Mouse (Mus musculus) ES-E14 (cell line): ENCODE data around the gene Trim47. TPM values are rescaled to one million over a fixed set of nuclear protein-coding genes. Genes with fewer than 3 reads are reported as not detected.

Experiments
- DNase-seq: peaks from one replicate; pipeline ENCODE4 v3.0.0-alpha.2; 2013; ENCODE audit warnings: low read depth, low spot score
- H3K27ac ChIP-seq: 2 replicates; pipeline ENCODE4 v1.5.1; 2012; ENCODE audit warnings: low read depth, mild to moderate bottlenecking, low read length, moderate library complexity, mixed read lengths; ENCODE audit not compliant: poor library complexity, insufficient read depth, severe bottlenecking
- H3K36me3 ChIP-seq: 2 replicates; pipeline ENCODE4 v1.6.1; 2012; ENCODE audit warnings: mild to moderate bottlenecking, low read length, moderate library complexity, mixed read lengths; ENCODE audit not compliant: control insufficient read depth, poor library complexity, insufficient read depth, severe bottlenecking
- H3K4me1 ChIP-seq, 2 experiments: fragments of 150-350 bp in 1 of 2; sonication (generic) in 1 of 2; 2 replicates each; pipeline ENCODE4 v1.6.1; 2012; ENCODE audit warnings: low read length in 2 of 2, mild to moderate bottlenecking in 1 of 2, mixed read lengths in 1 of 2; ENCODE audit not compliant: control insufficient read depth in 2 of 2, insufficient read depth in 2 of 2, poor library complexity in 1 of 2
- H3K4me3 ChIP-seq, 2 experiments: fragments of 150-350 bp in 1 of 2; sonication (generic) in 1 of 2; 2 replicates each; pipeline ENCODE4 v1.5.1; 2012; ENCODE audit warnings: low read length in 2 of 2, low read depth in 1 of 2, mild to moderate bottlenecking in 1 of 2, mixed read lengths in 1 of 2; ENCODE audit not compliant: insufficient read depth in 1 of 2, poor library complexity in 1 of 2, severe bottlenecking in 1 of 2
- H3K9ac ChIP-seq: 2 replicates; pipeline ENCODE4 v1.6.1; 2012; ENCODE audit warnings: low read depth, mild to moderate bottlenecking, low read length, mixed read lengths; ENCODE audit not compliant: poor library complexity, insufficient read depth, severe bottlenecking
- H3K9me3 ChIP-seq: fragments of 150-350 bp; sonication (generic); 2 replicates; pipeline ENCODE4 v1.6.1; 2012; ENCODE audit warnings: low read depth, mild to moderate bottlenecking, low read length; ENCODE audit not compliant: control insufficient read depth, insufficient read depth
- CHD2 ChIP-seq: IDR thresholded peaks from 2 replicates; pipeline ENCODE4 v1.6.1; 2014; ENCODE audit warnings: mild to moderate bottlenecking, low read depth, low read length, inconsistent platforms
- HCFC1 ChIP-seq: IDR thresholded peaks from 2 replicates; pipeline ENCODE4 v1.6.1; 2012; ENCODE audit warnings: low read length, inconsistent platforms, borderline replicate concordance; ENCODE audit not compliant: insufficient read depth
- MAFK ChIP-seq: IDR thresholded peaks from 2 replicates; pipeline ENCODE4 v1.6.1; 2014; ENCODE audit warnings: mild to moderate bottlenecking, low read depth, low read length, inconsistent platforms; ENCODE audit not compliant: insufficient read depth
- ZC3H11A ChIP-seq: IDR thresholded peaks from 2 replicates; pipeline ENCODE4 v1.6.1; 2012; ENCODE audit warnings: low read depth, mild to moderate bottlenecking, inconsistent platforms, low read length, borderline replicate concordance
- ZNF384 ChIP-seq: IDR thresholded peaks from 2 replicates; pipeline ENCODE4 v1.6.1; 2012; ENCODE audit warnings: low read depth, low read length, inconsistent platforms
- in situ Hi-C, 2 experiments: fragments of 600-800 bp; cut with MboI; formaldehyde crosslinking; loops; one replicate each; pipeline ENCODE4 v1.15.1; 2025; ENCODE audit warnings: low sequenced_read_pairs in 2 of 2, inconsistent platforms in 1 of 2; ENCODE audit not compliant: unreplicated experiment in 2 of 2
- total RNA-seq: library from RNA; depleted of rRNA; stranded (reverse); fragments of 300-350 nt; gene quantifications from 2 replicates; pipeline ENCODE4 v1.2.3, GENCODE M21; 2012

Gene Trim47
- total RNA-seq, 1 experiment, result 3.3 TPM

- H3K9ac ChIP-seq, result no peak overlapping the region
- H3K27ac ChIP-seq, result no peak overlapping the region
- DNase-seq, result no peak
- in situ Hi-C loops, result no loop called here
- peaks cover 0 to 2% of the 10 kb centered on the region in 2 experiments; a peak in 1 of 4 replicates for H3K4me1 ChIP-seq
- H3K4me3 ChIP-seq, result no peak overlapping the region
- H3K36me3 ChIP-seq, result peaks cover 5% of the 10 kb centered on the region; the same call in 1 of the 2 replicates
- no peak for TF ChIP-seq MAFK
- TF ChIP-seq ZC3H11A, result no peak
- TF ChIP-seq HCFC1, result no peak
- no peak for TF ChIP-seq CHD2
- no peak for TF ChIP-seq ZNF384
- no peaks in the 10 kb centered on the region for H3K9me3 ChIP-seq
These were observed 61.7 kb downstream of the Trim47 start for GRCm38 (mm10) chr11:116065345-116065744.

- DNase-seq, result no peak
- Histone ChIP-seq H3K4me3 (peak overlapping the region; percentile 20 to 44; a peak in 3 of 4 replicates), H3K36me3 (peaks cover 9% of the 10 kb centered on the region; the same call in 1 of the 2 replicates), H3K27ac (no peak overlapping the region), H3K4me1 (no peaks in the 10 kb centered on the region; a peak in 1 of 4 replicates), H3K9ac (peak overlapping the region; percentile 12; the same call in 1 of the 2 replicates), H3K9me3 (no peaks in the 10 kb centered on the region)
- in situ Hi-C loops, result no loop called here
- TF ChIP-seq MAFK (no peak), ZNF384 (no peak), CHD2 (no peak), ZC3H11A (no peak), HCFC1 (no peak)
These were observed 62.7 kb downstream of the Trim47 start for GRCm38 (mm10) chr11:116064187-116064867.

DNA sequence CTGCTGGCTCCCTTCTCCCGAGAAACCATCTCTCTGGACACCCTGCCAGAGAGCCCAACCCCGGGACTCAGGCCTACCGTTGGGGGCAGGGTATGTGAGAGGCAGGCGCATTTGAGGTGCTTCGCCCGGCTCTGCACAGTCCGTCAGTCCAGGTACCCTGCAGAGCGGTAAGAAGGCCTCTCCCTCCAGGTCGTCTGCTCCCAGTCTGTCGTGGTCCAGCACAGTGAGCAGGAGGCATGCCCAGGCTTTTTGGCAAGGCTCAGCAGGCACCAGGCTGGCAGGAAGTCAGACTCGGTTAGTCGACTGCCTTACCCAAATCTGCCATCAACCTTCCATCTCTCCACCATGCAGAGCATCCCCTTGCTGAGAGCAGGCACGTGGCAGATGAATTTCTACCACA lies 63.4 kb downstream of the Trim47 start:
- H3K36me3 ChIP-seq, result peaks cover 17% of the 10 kb centered on the region
- H3K4me3 ChIP-seq, result no peak overlapping the region
- no peaks in the 10 kb centered on the region for H3K9me3 ChIP-seq
- no peak overlapping the region for H3K27ac ChIP-seq
- in situ Hi-C loops, result no loop called here
- H3K4me1 ChIP-seq, result no peaks in the 10 kb centered on the region; a peak in 1 of 4 replicates
- TF ChIP-seq CHD2, result no peak
- TF ChIP-seq ZNF384, result no peak
- no peak for TF ChIP-seq MAFK
- no peak for TF ChIP-seq HCFC1
- TF ChIP-seq ZC3H11A, result no peak
- DNase-seq, result no peak
- H3K9ac ChIP-seq, result no peak overlapping the region

DNA sequence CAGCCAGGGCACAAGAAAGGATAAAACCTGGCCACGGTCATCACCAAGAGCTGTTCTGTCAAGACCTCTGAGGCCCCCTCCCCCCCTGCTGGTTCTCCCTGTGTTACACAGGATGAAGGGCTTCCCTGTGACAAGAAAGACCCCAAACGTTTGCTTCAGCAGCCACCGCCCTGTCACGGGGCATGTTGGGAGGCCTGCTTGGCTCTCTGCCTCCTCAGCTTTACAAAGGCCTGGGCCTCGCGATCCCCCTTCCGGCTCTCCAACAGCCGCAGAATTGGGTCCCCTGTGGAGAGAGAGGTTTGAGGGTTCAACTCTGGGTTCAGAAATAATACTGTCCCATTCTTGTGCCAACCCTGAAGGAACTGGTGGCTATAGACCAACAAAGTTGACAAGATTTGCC lies 64.5 kb downstream of the Trim47 start:
- TF ChIP-seq CHD2 (no peak), ZNF384 (no peak)
- DNase-seq, result no peak
- no peaks in the 10 kb centered on the region for H3K9me3 ChIP-seq
- no peak overlapping the region for H3K4me3 ChIP-seq
- H3K36me3 ChIP-seq, result peaks cover 26% of the 10 kb centered on the region
- in situ Hi-C loops, result no loop called here
- H3K27ac ChIP-seq, result no peak overlapping the region
- no peak overlapping the region for H3K9ac ChIP-seq
- no peaks in the 10 kb centered on the region; a peak in 1 of 4 replicates for H3K4me1 ChIP-seq
